Mouse (Mus musculus): ENCODE results near the gene Zgrf1. TPM values are rescaled to one million over a fixed set of nuclear protein-coding genes. Genes with fewer than 3 reads are reported as not detected.

Zgrf1 gene
- polyA plus RNA-seq, 1 experiment from 2014 or later: 6.5 TPM

- 68% methylated on average over 8 of the region's 8 CpGs for WGBS
- Histone ChIP-seq H3K9ac (ENCODE audit: low read depth, low read length) (no peak overlapping the region), H3K27ac (replicated peaks; ENCODE audit: low read depth, low read length) (no peak overlapping the region), H3K4me2 (ENCODE audit: low read depth, low read length) (no peak overlapping the region), H3K4me3 (ENCODE audit: low read depth, low read length) (no peak overlapping the region), H3K4me1 (ENCODE audit: control insufficient read depth, insufficient read depth, low read length) (no peaks in the 10 kb centered on the region), H3K27me3 (replicated peaks; ENCODE audit: control insufficient read depth, insufficient read depth, low read length) (no peaks in the 10 kb centered on the region), H3K9me3 (ENCODE audit: control insufficient read depth, low read length) (no peaks in the 10 kb centered on the region), H3K36me3 (ENCODE audit: control insufficient read depth, insufficient read depth, low read length) (no peaks in the 10 kb centered on the region)
- DNase-seq (ENCODE audit: low spot score): no peak
- ATAC-seq (ENCODE audit: low read depth): no peak
Measured at GRCm38 (mm10) chr3:127525188-127525819, 28.0 kb upstream of the Zgrf1 start.

GRCm38 (mm10) chr3:127527465-127528034 lies 25.7 kb upstream of the Zgrf1 start:
- no peak overlapping the region for H3K27ac ChIP-seq (replicated peaks; ENCODE audit: low read depth, low read length)
- H3K4me1 ChIP-seq (ENCODE audit: control insufficient read depth, insufficient read depth, low read length): no peaks in the 10 kb centered on the region
- WGBS: 60% methylated on average over 5 of the region's 5 CpGs
- no peaks in the 10 kb centered on the region for H3K9me3 ChIP-seq (ENCODE audit: control insufficient read depth, low read length)
- DNase-seq (ENCODE audit: low spot score) (no peak), ATAC-seq (ENCODE audit: low read depth) (no peak)
- no peak overlapping the region for H3K9ac ChIP-seq (ENCODE audit: low read depth, low read length)
- H3K27me3 ChIP-seq (replicated peaks; ENCODE audit: control insufficient read depth, insufficient read depth, low read length): no peaks in the 10 kb centered on the region
- no peak overlapping the region for H3K4me3 ChIP-seq (ENCODE audit: low read depth, low read length)
- H3K4me2 ChIP-seq (ENCODE audit: low read depth, low read length): no peak overlapping the region
- no peaks in the 10 kb centered on the region for H3K36me3 ChIP-seq (ENCODE audit: control insufficient read depth, insufficient read depth, low read length)

GRCm38 (mm10) chr3:127529210-127529609 lies 24.1 kb upstream of the Zgrf1 start:
- no peak overlapping the region for H3K4me2 ChIP-seq (ENCODE audit: low read depth, low read length)
- no peak overlapping the region for H3K4me3 ChIP-seq (ENCODE audit: low read depth, low read length)
- ATAC-seq (ENCODE audit: low read depth): no peak
- WGBS: 84% methylated on average over 3 of the region's 3 CpGs
- no peaks in the 10 kb centered on the region for H3K4me1 ChIP-seq (ENCODE audit: control insufficient read depth, insufficient read depth, low read length)
- no peak for DNase-seq (ENCODE audit: low spot score)
- no peak overlapping the region for H3K9ac ChIP-seq (ENCODE audit: low read depth, low read length)
- H3K9me3 ChIP-seq (ENCODE audit: control insufficient read depth, low read length): no peaks in the 10 kb centered on the region
- no peaks in the 10 kb centered on the region for H3K36me3 ChIP-seq (ENCODE audit: control insufficient read depth, insufficient read depth, low read length)
- H3K27me3 ChIP-seq (replicated peaks; ENCODE audit: control insufficient read depth, insufficient read depth, low read length): no peaks in the 10 kb centered on the region
- no peak overlapping the region for H3K27ac ChIP-seq (replicated peaks; ENCODE audit: low read depth, low read length)

GRCm38 (mm10) chr3:127529824-127530223 lies 23.5 kb upstream of the Zgrf1 start:
- Histone ChIP-seq H3K27me3 (replicated peaks; ENCODE audit: control insufficient read depth, insufficient read depth, low read length) (no peaks in the 10 kb centered on the region), H3K4me3 (ENCODE audit: low read depth, low read length) (no peak overlapping the region), H3K4me2 (ENCODE audit: low read depth, low read length) (no peak overlapping the region), H3K9ac (ENCODE audit: low read depth, low read length) (no peak overlapping the region), H3K36me3 (ENCODE audit: control insufficient read depth, insufficient read depth, low read length) (no peaks in the 10 kb centered on the region), H3K27ac (replicated peaks; ENCODE audit: low read depth, low read length) (no peak overlapping the region), H3K4me1 (ENCODE audit: control insufficient read depth, insufficient read depth, low read length) (no peaks in the 10 kb centered on the region), H3K9me3 (ENCODE audit: control insufficient read depth, low read length) (no peaks in the 10 kb centered on the region)
- DNase-seq (ENCODE audit: low spot score): no peak
- ATAC-seq (ENCODE audit: low read depth): no peak
- WGBS: 82% methylated on average over 4 of the region's 4 CpGs

- ATAC-seq (ENCODE audit: low read depth) (no peak), DNase-seq (ENCODE audit: low spot score) (no peak)
- Histone ChIP-seq H3K27me3 (replicated peaks; ENCODE audit: control insufficient read depth, insufficient read depth, low read length) (no peaks in the 10 kb centered on the region), H3K4me1 (ENCODE audit: control insufficient read depth, insufficient read depth, low read length) (no peaks in the 10 kb centered on the region), H3K9ac (ENCODE audit: low read depth, low read length) (no peak overlapping the region), H3K27ac (replicated peaks; ENCODE audit: low read depth, low read length) (no peak overlapping the region), H3K36me3 (ENCODE audit: control insufficient read depth, insufficient read depth, low read length) (no peaks in the 10 kb centered on the region; the same call in 1 of the 2 replicates), H3K4me2 (ENCODE audit: low read depth, low read length) (no peak overlapping the region), H3K4me3 (ENCODE audit: low read depth, low read length) (no peak overlapping the region), H3K9me3 (ENCODE audit: control insufficient read depth, low read length) (no peaks in the 10 kb centered on the region)
- 18% methylated on average over 4 of the region's 4 CpGs for WGBS
Measured at GRCm38 (mm10) chr3:127530293-127530692, 23.0 kb upstream of the Zgrf1 start.

GRCm38 (mm10) chr3:127539193-127539592 lies 14.1 kb upstream of the Zgrf1 start:
- no peak overlapping the region for H3K27ac ChIP-seq (replicated peaks; ENCODE audit: low read depth, low read length)
- H3K9me3 ChIP-seq (ENCODE audit: control insufficient read depth, low read length): no peaks in the 10 kb centered on the region
- H3K27me3 ChIP-seq (replicated peaks; ENCODE audit: control insufficient read depth, insufficient read depth, low read length): no peaks in the 10 kb centered on the region
- no peak overlapping the region for H3K4me3 ChIP-seq (ENCODE audit: low read depth, low read length)
- no peak for DNase-seq (ENCODE audit: low spot score)
- H3K4me2 ChIP-seq (ENCODE audit: low read depth, low read length): no peak overlapping the region
- no peaks in the 10 kb centered on the region for H3K4me1 ChIP-seq (ENCODE audit: control insufficient read depth, insufficient read depth, low read length)
- peaks cover 54% of the 10 kb centered on the region for H3K36me3 ChIP-seq (ENCODE audit: control insufficient read depth, insufficient read depth, low read length)
- ATAC-seq (ENCODE audit: low read depth): no peak
- 66% methylated on average over 6 of the region's 6 CpGs for WGBS
- no peak overlapping the region for H3K9ac ChIP-seq (ENCODE audit: low read depth, low read length)

GRCm38 (mm10) chr3:127543976-127544375 lies 9.3 kb upstream of the Zgrf1 start:
- WGBS: 80% methylated on average over 4 of the region's 4 CpGs
- Histone ChIP-seq H3K9me3 (ENCODE audit: control insufficient read depth, low read length) (no peaks in the 10 kb centered on the region), H3K4me2 (ENCODE audit: low read depth, low read length) (no peak overlapping the region), H3K9ac (ENCODE audit: low read depth, low read length) (no peak overlapping the region), H3K36me3 (ENCODE audit: control insufficient read depth, insufficient read depth, low read length) (peaks cover 68% of the 10 kb centered on the region), H3K4me3 (ENCODE audit: low read depth, low read length) (no peak overlapping the region), H3K4me1 (ENCODE audit: control insufficient read depth, insufficient read depth, low read length) (no peaks in the 10 kb centered on the region), H3K27me3 (replicated peaks; ENCODE audit: control insufficient read depth, insufficient read depth, low read length) (no peaks in the 10 kb centered on the region), H3K27ac (replicated peaks; ENCODE audit: low read depth, low read length) (no peak overlapping the region)
- DNase-seq (ENCODE audit: low spot score) (no peak), ATAC-seq (ENCODE audit: low read depth) (no peak)

GRCm38 (mm10) chr3:127544610-127545121 lies 8.6 kb upstream of the Zgrf1 start:
- no peaks in the 10 kb centered on the region for H3K4me1 ChIP-seq (ENCODE audit: control insufficient read depth, insufficient read depth, low read length)
- H3K9ac ChIP-seq (ENCODE audit: low read depth, low read length): no peak overlapping the region
- no peak overlapping the region for H3K4me3 ChIP-seq (ENCODE audit: low read depth, low read length)
- no peak overlapping the region for H3K27ac ChIP-seq (replicated peaks; ENCODE audit: low read depth, low read length)
- DNase-seq (ENCODE audit: low spot score) (no peak), ATAC-seq (ENCODE audit: low read depth) (no peak)
- WGBS: 32% methylated on average over 5 of the region's 5 CpGs
- H3K36me3 ChIP-seq (ENCODE audit: control insufficient read depth, insufficient read depth, low read length): peaks cover 63% of the 10 kb centered on the region
- no peaks in the 10 kb centered on the region for H3K9me3 ChIP-seq (ENCODE audit: control insufficient read depth, low read length)
- H3K27me3 ChIP-seq (replicated peaks; ENCODE audit: control insufficient read depth, insufficient read depth, low read length): no peaks in the 10 kb centered on the region
- H3K4me2 ChIP-seq (ENCODE audit: low read depth, low read length): no peak overlapping the region

GRCm38 (mm10) chr3:127547882-127548281 lies 5.4 kb upstream of the Zgrf1 start:
- no peak overlapping the region for H3K4me3 ChIP-seq (ENCODE audit: low read depth, low read length)

More at GRCm38 (mm10) chr3:127547882-127548281, 5.4 kb upstream of the Zgrf1 start:
- no peaks in the 10 kb centered on the region for H3K27me3 ChIP-seq (replicated peaks; ENCODE audit: control insufficient read depth, insufficient read depth, low read length)
- 47% methylated on average over 5 of the region's 5 CpGs for WGBS
- ATAC-seq (ENCODE audit: low read depth) (no peak), DNase-seq (ENCODE audit: low spot score) (peak; percentile 26)
- H3K36me3 ChIP-seq (ENCODE audit: control insufficient read depth, insufficient read depth, low read length): peaks cover 44% of the 10 kb centered on the region
- no peak overlapping the region for H3K4me2 ChIP-seq (ENCODE audit: low read depth, low read length)
- H3K4me1 ChIP-seq (ENCODE audit: control insufficient read depth, insufficient read depth, low read length): no peaks in the 10 kb centered on the region
- no peak overlapping the region for H3K9ac ChIP-seq (ENCODE audit: low read depth, low read length)
- no peak overlapping the region for H3K27ac ChIP-seq (replicated peaks; ENCODE audit: low read depth, low read length)
- H3K9me3 ChIP-seq (ENCODE audit: control insufficient read depth, low read length): no peaks in the 10 kb centered on the region
